Mouse (Mus musculus): ENCODE measurements around the gene Gnb1. TPM values are rescaled to one million over a fixed set of nuclear protein-coding genes. Genes with fewer than 3 reads are reported as not detected.
A peak's percentile ranks its signal among the peaks of the same experiment; 100 is the strongest.

Gene Gnb1
- polyA plus RNA-seq, 1 experiment = 512 TPM

GRCm38 (mm10) chr4:155555464-155555863 lies 64.3 kb downstream of the Gnb1 start:
- H3K27ac ChIP-seq (ENCODE audit: insufficient read depth, low read length) = no peak overlapping the region
- WGBS = 52% methylated on average over 1 of the region's 1 CpGs
- peaks cover 27% of the 10 kb centered on the region for H3K4me1 ChIP-seq (ENCODE audit: control insufficient read depth, insufficient read depth, low read length)
- no peak overlapping the region for H3K4me3 ChIP-seq (replicated peaks; ENCODE audit: insufficient read depth, low read depth, low read length)
- DNase-seq = no peak
- no peaks in the 10 kb centered on the region for H3K27me3 ChIP-seq (ENCODE audit: control insufficient read depth, insufficient read depth, low read length)
- no peak for TF ChIP-seq POLR2A (IDR thresholded peaks at IDR 0.05; ENCODE audit: borderline replicate concordance, insufficient read depth, low read length)
- TF ChIP-seq CTCF (IDR thresholded peaks at IDR 0.05; ENCODE audit: borderline replicate concordance, insufficient read depth, low read depth, low read length) = no peak

- 79% methylated on average over 6 of the region's 6 CpGs for WGBS
- Histone ChIP-seq H3K4me1 (ENCODE audit: control insufficient read depth, insufficient read depth, low read length) (peaks cover 11% of the 10 kb centered on the region), H3K27me3 (ENCODE audit: control insufficient read depth, insufficient read depth, low read length) (no peaks in the 10 kb centered on the region), H3K4me3 (replicated peaks; ENCODE audit: insufficient read depth, low read depth, low read length) (no peak overlapping the region), H3K27ac (ENCODE audit: insufficient read depth, low read length) (no peak overlapping the region)
- peak in 1 of 2 experiments; percentile 4 for DNase-seq
- TF ChIP-seq CTCF (IDR thresholded peaks at IDR 0.05; ENCODE audit: borderline replicate concordance, insufficient read depth, low read depth, low read length) (no peak), POLR2A (IDR thresholded peaks at IDR 0.05; ENCODE audit: borderline replicate concordance, insufficient read depth, low read length) (no peak)
Observed at GRCm38 (mm10) chr4:155559454-155559853, 68.3 kb downstream of the Gnb1 start.

GRCm38 (mm10) chr4:155560932-155561331 lies 69.8 kb downstream of the Gnb1 start:
- no peak for DNase-seq
- WGBS = 48% methylated on average over 2 of the region's 2 CpGs
- Histone ChIP-seq H3K27me3 (ENCODE audit: control insufficient read depth, insufficient read depth, low read length) (no peaks in the 10 kb centered on the region), H3K4me3 (replicated peaks; ENCODE audit: insufficient read depth, low read depth, low read length) (no peak overlapping the region), H3K4me1 (ENCODE audit: control insufficient read depth, insufficient read depth, low read length) (peaks cover 9% of the 10 kb centered on the region; the same call in 1 of the 2 replicates), H3K27ac (ENCODE audit: insufficient read depth, low read length) (no peak overlapping the region)
- TF ChIP-seq POLR2A (IDR thresholded peaks at IDR 0.05; ENCODE audit: borderline replicate concordance, insufficient read depth, low read length) = no peak
- TF ChIP-seq CTCF (IDR thresholded peaks at IDR 0.05; ENCODE audit: borderline replicate concordance, insufficient read depth, low read depth, low read length) = no peak

GRCm38 (mm10) chr4:155561661-155562442 lies 70.7 kb downstream of the Gnb1 start, which contains the start of gene Nadk:
Gene Nadk (plus strand): TSS chr4:155562378.
- Histone ChIP-seq H3K4me1 (ENCODE audit: control insufficient read depth, insufficient read depth, low read length) (peaks cover 15% of the 10 kb centered on the region; the same call in 1 of the 2 replicates), H3K4me3 (replicated peaks; ENCODE audit: insufficient read depth, low read depth, low read length) (peak within 1 kb of the TSS; percentile 73), H3K27me3 (ENCODE audit: control insufficient read depth, insufficient read depth, low read length) (no peaks in the 10 kb centered on the region), H3K27ac (ENCODE audit: insufficient read depth, low read length) (peak within 1 kb of the TSS; percentile 64)
- DNase-seq = no peak
- TF ChIP-seq POLR2A (IDR thresholded peaks at IDR 0.05; ENCODE audit: borderline replicate concordance, insufficient read depth, low read length) = no peak
- TF ChIP-seq CTCF (IDR thresholded peaks at IDR 0.05; ENCODE audit: borderline replicate concordance, insufficient read depth, low read depth, low read length) = no peak
- 75% methylated on average over 7 of the region's 7 CpGs for WGBS

- 1% methylated on average over 19 of the region's 19 CpGs for WGBS
- Histone ChIP-seq H3K27me3 (ENCODE audit: control insufficient read depth, insufficient read depth, low read length) (no peaks in the 10 kb centered on the region), H3K27ac (ENCODE audit: insufficient read depth, low read length) (peak overlapping the region; percentile 64), H3K4me1 (ENCODE audit: control insufficient read depth, insufficient read depth, low read length) (peaks cover 15% of the 10 kb centered on the region; the same call in 1 of the 2 replicates), H3K4me3 (replicated peaks; ENCODE audit: insufficient read depth, low read depth, low read length) (peak overlapping the region; percentile 73)
- TF ChIP-seq CTCF (IDR thresholded peaks at IDR 0.05; ENCODE audit: borderline replicate concordance, insufficient read depth, low read depth, low read length) (no peak), POLR2A (IDR thresholded peaks at IDR 0.05; ENCODE audit: borderline replicate concordance, insufficient read depth, low read length) (no peak)
- DNase-seq = peak; percentile 64 to 68
Observed at GRCm38 (mm10) chr4:155562725-155563399, 71.7 kb downstream of the Gnb1 start.

- Histone ChIP-seq H3K4me1 (ENCODE audit: control insufficient read depth, insufficient read depth, low read length) (peaks cover 15% of the 10 kb centered on the region; the same call in 1 of the 2 replicates), H3K4me3 (replicated peaks; ENCODE audit: insufficient read depth, low read depth, low read length) (peak overlapping the region; percentile 73), H3K27me3 (ENCODE audit: control insufficient read depth, insufficient read depth, low read length) (no peaks in the 10 kb centered on the region), H3K27ac (ENCODE audit: insufficient read depth, low read length) (peak overlapping the region; percentile 93)
- TF ChIP-seq POLR2A (IDR thresholded peaks at IDR 0.05; ENCODE audit: borderline replicate concordance, insufficient read depth, low read length) (peak; percentile 89), CTCF (IDR thresholded peaks at IDR 0.05; ENCODE audit: borderline replicate concordance, insufficient read depth, low read depth, low read length) (peak; percentile 38; the same call in 1 of the 2 replicates)
- under 1% methylated on average over 65 of the region's 69 CpGs for WGBS
- peak; percentile 94 to 96 for DNase-seq
Observed at GRCm38 (mm10) chr4:155563400-155564231, 72.5 kb downstream of the Gnb1 start.

Measured in cerebellum, adult 2 months (tissue).